Mouse (Mus musculus): ENCODE measurements around the gene Kcnj3. TPM values are rescaled to one million over a fixed set of nuclear protein-coding genes. Genes with fewer than 3 reads are reported as not detected.
"Not testable (repeated sequence)": the region's sequence is repeated elsewhere in the genome, so short reads cannot be mapped to it uniquely, and the experiment has no call there.

Kcnj3 gene
- 1 to 10 TPM in 1 of 2 experiments, under 1 TPM in 1; 0.93 to 1.3 TPM for total RNA-seq (2021)
- long read RNA-seq, experiment 1 = 0 reads
- long read RNA-seq, experiment 2, partial matches to known transcripts = 0 of 1 reads
- long read RNA-seq, experiment 2, other reads (novel, unspliced or antisense) = 0 of 1 reads

GRCm38 (mm10) chr2:55435721-55436260, at the start of gene Kcnj3:
Gene Kcnj3 (plus strand): TSS chr2:55435970.
- DNase-seq (ENCODE audit: low spot score in 2 of 2) = no peak

DNA sequence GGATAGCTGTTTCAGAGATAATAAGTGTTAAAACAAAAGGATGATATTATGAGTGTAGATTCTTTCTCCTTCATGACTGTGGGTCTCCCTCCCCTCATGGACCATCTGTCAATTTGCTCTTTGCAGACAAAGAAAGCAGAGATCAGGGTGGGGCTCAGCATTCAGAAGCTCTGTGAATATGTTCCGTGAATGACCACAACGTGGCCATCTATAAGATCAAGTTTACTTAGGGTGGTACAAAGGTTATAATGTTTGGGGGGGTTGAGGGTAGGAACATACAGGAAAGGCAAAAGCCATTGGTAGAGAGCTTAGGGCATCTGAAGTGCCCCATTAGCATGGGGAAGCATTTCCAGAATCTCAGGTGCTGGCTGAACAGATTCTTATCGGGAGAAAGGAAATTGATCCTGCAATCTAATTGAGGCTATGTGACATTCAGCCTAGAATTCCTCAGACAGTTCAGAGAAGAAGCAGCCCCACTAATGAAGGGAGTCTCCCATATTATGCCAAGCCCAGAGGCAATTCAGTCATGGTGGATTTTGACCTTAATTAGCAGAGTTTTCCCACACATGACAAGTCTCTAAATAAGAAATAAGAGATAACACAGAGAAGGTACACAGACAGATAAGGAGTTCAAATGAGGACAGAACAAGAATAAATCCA, 45.3 kb upstream of the Kcnj3 start:
- DNase-seq (ENCODE audit: low spot score in 2 of 2) = no peak

- DNase-seq (ENCODE audit: low spot score in 2 of 2) = no peak
Observed at GRCm38 (mm10) chr2:55405307-55405706, 30.5 kb upstream of the Kcnj3 start.

GRCm38 (mm10) chr2:55427633-55428032, 8.1 kb upstream of the Kcnj3 start:
- DNase-seq (ENCODE audit: low spot score in 2 of 2) = no peak

DNA sequence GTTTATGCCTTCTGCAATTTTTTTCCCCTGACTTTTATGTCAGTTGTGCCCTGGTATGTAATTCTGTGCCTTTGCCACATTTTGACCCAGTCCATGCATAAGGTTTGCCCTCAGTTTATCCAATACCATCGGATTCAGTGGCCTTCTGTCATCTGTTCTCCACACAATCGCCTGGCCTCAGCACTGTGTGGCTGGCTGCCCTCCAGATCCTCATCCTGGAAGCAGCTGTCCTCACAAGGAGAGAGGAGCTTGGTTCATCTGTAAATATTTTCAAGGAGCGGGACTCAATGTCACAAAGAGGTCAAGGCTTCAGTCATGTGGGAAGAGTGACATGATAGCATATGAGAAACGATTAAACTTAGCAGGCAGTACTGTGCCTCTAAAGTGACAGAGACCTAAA, 3.7 kb upstream of the Kcnj3 start:
- DNase-seq (ENCODE audit: low spot score in 2 of 2) = no peak

- no peak for DNase-seq (ENCODE audit: low spot score in 2 of 2)
Observed at GRCm38 (mm10) chr2:55436261-55437006, 664 bp downstream of the Kcnj3 start.

- DNase-seq (ENCODE audit: low spot score in 2 of 2) = no peak
Observed at GRCm38 (mm10) chr2:55437007-55437949, 1.5 kb downstream of the Kcnj3 start.

- no peak for DNase-seq (ENCODE audit: low spot score in 2 of 2)
Observed at GRCm38 (mm10) chr2:55437977-55438376, 2.2 kb downstream of the Kcnj3 start.

- no peak for DNase-seq (ENCODE audit: low spot score in 2 of 2)
Observed at GRCm38 (mm10) chr2:55439211-55439610, 3.4 kb downstream of the Kcnj3 start.

- DNase-seq (ENCODE audit: low spot score in 2 of 2) = no peak
Observed at GRCm38 (mm10) chr2:55442006-55442405, 6.2 kb downstream of the Kcnj3 start.

DNA sequence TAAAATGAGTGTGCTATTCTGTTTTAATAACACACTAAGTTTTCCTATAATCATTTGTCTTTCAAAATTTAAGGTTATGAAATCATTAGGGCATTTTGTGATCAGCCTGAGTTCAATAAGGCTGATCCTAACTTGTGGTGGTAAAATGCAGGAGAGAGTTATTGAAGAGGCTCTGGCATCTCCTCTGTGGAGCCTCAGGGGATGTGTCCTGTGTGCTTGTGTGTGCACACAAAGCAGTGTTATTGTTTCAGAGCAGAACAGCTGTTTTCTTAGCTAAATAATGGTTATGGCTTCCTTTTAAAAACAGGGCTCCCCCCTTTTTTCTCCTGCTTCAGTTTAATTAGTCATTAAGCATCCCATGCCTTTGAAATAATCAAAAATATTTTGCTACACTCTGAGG, 11.5 kb downstream of the Kcnj3 start:
- DNase-seq (ENCODE audit: low spot score in 2 of 2) = no peak

DNA sequence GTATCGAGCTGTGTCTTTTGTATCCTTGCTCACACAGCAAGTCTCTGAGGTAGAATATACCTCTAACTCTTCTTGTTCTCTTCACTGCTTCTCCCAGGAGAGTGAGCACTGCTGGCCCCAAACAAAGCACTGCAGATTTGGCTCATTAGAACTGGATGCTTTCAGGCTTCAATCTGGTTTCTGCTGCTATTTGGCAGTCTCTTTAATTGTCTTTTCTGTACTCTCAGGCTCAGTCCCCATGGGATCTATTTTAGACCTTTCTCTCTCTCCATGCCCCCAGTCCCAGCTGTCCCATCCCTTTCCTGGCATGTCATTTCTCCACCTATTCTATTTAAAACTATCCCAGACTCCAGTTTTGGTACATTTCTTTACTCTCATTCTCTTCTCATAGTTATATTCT, 15.0 kb downstream of the Kcnj3 start:
- DNase-seq (ENCODE audit: low spot score in 2 of 2) = no peak

DNA sequence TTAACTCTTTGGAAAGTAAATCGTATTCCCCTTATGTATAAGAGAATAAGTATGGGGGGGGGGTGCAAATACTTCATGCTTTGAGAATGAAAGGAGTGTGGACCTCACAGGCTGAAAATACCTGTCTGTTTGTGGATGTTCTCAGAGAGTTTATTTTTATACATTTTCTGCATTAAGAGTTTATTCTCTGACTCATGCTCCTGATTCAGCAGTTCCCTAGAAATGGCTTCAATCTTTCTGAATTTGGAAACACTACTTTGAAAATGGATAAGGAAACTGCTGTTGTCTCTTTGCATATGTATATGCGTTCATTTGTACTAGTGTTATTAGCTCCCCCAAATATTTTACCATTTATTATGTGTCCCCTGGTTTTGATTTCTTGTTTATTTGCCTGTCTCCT, 23.4 kb downstream of the Kcnj3 start:
- DNase-seq (ENCODE audit: low spot score in 2 of 2) = no peak

GRCm38 (mm10) chr2:55469141-55469540, 33.4 kb downstream of the Kcnj3 start:
- DNase-seq (ENCODE audit: low spot score in 2 of 2) = no peak

DNA sequence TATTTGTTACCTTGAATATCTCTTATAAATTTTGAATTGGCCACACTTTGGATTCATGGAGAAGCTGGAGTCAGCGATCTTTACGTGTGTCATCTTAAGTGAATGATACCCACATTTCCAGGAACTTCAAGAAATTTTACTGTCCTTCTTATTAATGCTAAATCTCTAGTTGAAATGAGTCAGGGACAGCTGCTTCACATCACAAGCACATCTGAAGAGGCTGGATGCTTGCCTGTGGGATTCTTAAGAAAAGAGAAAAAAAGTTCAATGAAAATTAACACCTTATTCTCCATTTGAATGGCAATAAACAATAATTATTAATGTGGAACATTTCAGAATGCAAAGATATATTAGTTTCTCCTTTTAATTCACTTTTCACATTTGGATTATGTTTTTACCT, 34.2 kb downstream of the Kcnj3 start:
- DNase-seq (ENCODE audit: low spot score in 2 of 2) = no peak

DNA sequence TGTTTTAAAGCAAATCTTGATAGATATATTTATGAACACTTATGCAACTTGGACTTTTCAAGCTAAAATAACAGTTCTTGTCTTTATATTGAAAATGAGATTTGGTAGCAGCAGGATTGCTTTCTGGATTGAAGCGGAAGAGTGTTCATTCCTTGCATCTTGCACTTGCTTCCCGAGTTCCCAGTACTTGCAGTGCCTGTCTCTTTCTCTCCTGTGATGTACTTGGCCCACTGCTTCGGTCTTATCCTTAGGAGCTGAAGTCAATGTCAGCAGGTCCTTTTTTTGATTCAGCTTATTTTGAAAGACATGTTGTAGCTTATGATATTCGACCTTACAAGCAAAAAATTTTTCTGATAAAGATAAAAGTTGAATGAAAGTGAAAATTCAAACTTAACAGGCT, 43.7 kb downstream of the Kcnj3 start:
- no peak for DNase-seq (ENCODE audit: low spot score in 2 of 2)

- DNase-seq (ENCODE audit: low spot score in 2 of 2) = no peak
Observed at GRCm38 (mm10) chr2:55479933-55480601, 44.3 kb downstream of the Kcnj3 start.

DNA sequence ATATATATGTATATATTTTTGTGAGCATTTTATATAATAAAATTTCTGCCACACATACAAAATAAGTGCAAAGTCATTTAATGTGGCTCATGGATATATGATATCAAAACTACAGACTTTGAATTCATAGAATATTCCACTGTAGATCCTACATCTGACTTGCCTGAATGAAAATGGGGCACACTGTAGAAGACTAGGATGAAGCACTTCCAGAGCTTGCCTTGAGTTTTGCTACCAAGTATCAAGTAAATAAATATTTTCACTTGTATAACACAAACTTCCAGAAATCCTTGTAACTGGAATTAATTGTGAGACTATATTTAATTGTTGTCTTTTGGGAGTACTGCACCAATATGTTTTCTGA, 44.8 kb downstream of the Kcnj3 start:
- DNase-seq (ENCODE audit: low spot score in 2 of 2) = no peak

- not testable (repeated sequence) for DNase-seq (ENCODE audit: low spot score in 2 of 2)
Observed at GRCm38 (mm10) chr2:55485500-55486129, 49.8 kb downstream of the Kcnj3 start.
